Mouse (Mus musculus) hindbrain, embryonic 10.5 days (tissue): ENCODE results near the gene Scfd2. TPM values are rescaled to one million over a fixed set of nuclear protein-coding genes. Genes with fewer than 3 reads are reported as not detected.

Source experiments
- DNase-seq: peaks from one replicate; pipeline ENCODE4 v3.0.0-alpha.2; 2017; ENCODE audit warnings: low spot score
- H3K27ac ChIP-seq: fragments of 300-500 bp; sonication (generic); 2 replicates; pipeline ENCODE4 v1.5.1; 2016; ENCODE audit warnings: mild to moderate bottlenecking, moderate library complexity
- H3K27me3 ChIP-seq: fragments of 300-500 bp; sonication (generic); 2 replicates; pipeline ENCODE4 v1.6.1; 2016; ENCODE audit warnings: mild to moderate bottlenecking; ENCODE audit not compliant: poor library complexity, insufficient read depth, severe bottlenecking
- H3K36me3 ChIP-seq: fragments of 300-500 bp; sonication (generic); 2 replicates; pipeline ENCODE4 v1.6.1; 2016; ENCODE audit warnings: mild to moderate bottlenecking, moderate library complexity
- H3K4me1 ChIP-seq: fragments of 300-500 bp; sonication (generic); replicated peaks from 2 replicates; pipeline ENCODE4 v1.6.1; 2016; ENCODE audit warnings: mild to moderate bottlenecking
- H3K4me3 ChIP-seq: fragments of 300-500 bp; sonication (generic); 2 replicates; pipeline ENCODE4 v1.5.1; 2016; ENCODE audit warnings: mild to moderate bottlenecking, moderate library complexity
- H3K9me3 ChIP-seq: fragments of 300-500 bp; sonication (generic); 2 replicates; pipeline ENCODE4 v1.6.1; 2016; ENCODE audit warnings: mild to moderate bottlenecking, moderate library complexity
- WGBS: fragments of 180-500 bp; shearing (Covaris S2); methylation state at CpG from one replicate; pipeline ENCODE4 v1.1.7; 2016; 5-methylcytosine and 5-hydroxymethylcytosine counted together
- polyA plus RNA-seq: library from polyadenylated mRNA; unstranded; fragments of >200 nt; fragmentation: Nextera tagmentation; extraction: Ambion mirVana; gene quantifications from 2 replicates; pipeline ENCODE4 v1.2.1, GENCODE M21; 2016

Gene Scfd2
- polyA plus RNA-seq, 1 experiment from 2014 or later, result 19.7 TPM

DNA sequence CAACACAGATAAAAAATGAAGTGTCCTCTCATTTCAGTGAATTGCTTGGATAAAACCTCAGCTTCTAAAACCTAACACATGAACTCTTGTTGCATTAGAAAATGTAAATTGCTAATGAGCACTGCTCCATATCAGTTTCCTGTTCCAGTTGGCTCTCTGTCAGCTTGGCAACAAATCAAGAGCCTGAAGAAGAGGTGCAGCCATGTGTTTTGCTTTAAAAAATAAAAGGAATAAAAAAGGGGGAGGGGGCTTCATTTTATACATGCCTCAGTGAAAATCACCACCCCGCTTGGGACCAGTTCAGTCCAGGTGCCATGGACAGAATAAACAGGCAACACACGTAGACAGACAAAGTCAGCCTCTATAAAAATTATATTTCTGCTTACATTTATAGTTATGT lies 142.7 kb downstream of the Scfd2 start:
- H3K4me1 ChIP-seq, result no peaks in the 10 kb centered on the region
- DNase-seq, result no peak
- no peaks in the 10 kb centered on the region for H3K36me3 ChIP-seq
- no peaks in the 10 kb centered on the region for H3K27me3 ChIP-seq
- H3K4me3 ChIP-seq, result no peak overlapping the region
- 90% methylated on average over 2 of the region's 2 CpGs for WGBS
- H3K9me3 ChIP-seq, result no peaks in the 10 kb centered on the region
- H3K27ac ChIP-seq, result no peak overlapping the region

DNA sequence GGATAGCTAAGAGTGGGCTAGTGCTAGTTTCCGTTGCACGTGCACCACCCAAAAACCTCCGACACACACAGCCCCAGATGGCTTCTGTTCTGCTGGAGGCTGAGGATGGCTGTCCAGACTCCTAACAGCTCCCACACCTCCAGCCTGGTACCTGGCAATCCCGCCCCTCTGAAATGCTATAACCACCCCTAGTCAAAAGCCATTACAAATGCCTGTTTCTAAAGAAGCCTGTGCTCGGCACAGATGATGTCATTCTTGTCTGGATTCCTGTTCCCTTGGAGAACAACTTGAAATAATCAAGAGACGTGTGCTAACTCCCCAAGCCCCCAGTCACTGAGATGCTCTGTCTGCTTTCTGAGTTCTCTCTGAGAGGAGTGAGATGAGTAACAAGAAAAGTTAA lies 143.5 kb downstream of the Scfd2 start:
- no peaks in the 10 kb centered on the region for H3K4me1 ChIP-seq
- H3K27ac ChIP-seq, result no peak overlapping the region
- WGBS, result 70% methylated on average over 6 of the region's 6 CpGs
- H3K9me3 ChIP-seq, result no peaks in the 10 kb centered on the region
- no peaks in the 10 kb centered on the region for H3K36me3 ChIP-seq
- H3K4me3 ChIP-seq, result no peak overlapping the region
- DNase-seq, result no peak
- no peaks in the 10 kb centered on the region for H3K27me3 ChIP-seq

DNA sequence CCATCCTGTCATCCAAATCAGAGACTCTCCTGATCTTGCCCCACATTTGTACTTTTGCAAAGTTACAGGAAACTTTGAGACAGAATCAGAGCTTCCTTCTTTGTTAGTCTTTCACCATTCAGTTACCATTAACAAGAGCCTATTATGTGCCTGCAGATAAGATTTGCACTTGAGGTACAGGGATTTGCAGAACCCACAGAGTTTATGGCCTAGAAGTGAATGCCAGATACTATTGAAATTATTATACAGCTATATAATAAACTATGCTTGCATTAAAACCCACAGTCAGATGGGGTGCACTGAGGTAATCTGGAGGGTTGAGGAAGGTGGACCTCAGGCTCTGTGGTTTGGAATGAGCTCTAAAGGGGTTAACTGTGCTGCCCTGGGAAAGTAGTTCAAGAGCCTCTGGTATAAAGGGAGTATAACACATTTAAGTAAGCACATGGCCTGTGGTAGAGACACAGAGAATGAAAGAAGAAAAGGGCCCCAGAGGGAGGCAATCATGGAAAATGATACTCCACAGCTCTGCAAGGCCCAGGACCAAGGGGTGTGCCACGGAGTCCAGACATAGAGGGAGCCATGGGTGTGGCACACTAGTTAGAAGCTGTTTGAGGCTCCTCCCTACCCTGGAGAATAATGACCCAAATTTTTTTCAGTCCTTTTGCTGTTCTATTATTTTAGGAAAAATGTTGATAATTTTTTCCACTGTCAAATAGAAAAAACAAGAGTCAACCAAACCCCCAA lies 144.2 kb downstream of the Scfd2 start:
- no peaks in the 10 kb centered on the region for H3K27me3 ChIP-seq
- 76% methylated on average over 1 of the region's 1 CpGs for WGBS
- H3K4me1 ChIP-seq, result no peaks in the 10 kb centered on the region; the same call in 1 of the 2 replicates
- no peak overlapping the region for H3K4me3 ChIP-seq
- H3K27ac ChIP-seq, result no peak overlapping the region
- H3K36me3 ChIP-seq, result no peaks in the 10 kb centered on the region
- no peak for DNase-seq
- no peaks in the 10 kb centered on the region for H3K9me3 ChIP-seq

DNA sequence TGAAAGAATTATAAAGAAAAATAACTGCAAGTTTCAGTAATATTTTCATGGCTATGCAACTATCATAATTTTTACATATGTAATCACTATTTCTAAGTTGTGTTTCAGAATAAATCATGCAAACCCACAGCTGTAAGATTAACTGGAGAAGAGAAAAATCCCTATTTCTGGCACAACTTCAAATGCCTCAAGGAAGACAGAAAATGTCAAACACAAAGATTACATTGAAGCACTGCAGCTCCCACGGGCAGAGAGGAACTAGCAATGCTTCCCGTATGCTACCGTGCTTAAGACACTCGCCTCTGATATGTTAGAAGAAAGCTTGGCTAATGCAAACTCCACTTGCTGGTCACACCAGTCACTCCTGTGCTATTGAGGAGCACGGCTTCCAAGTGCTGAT lies 151.5 kb downstream of the Scfd2 start:
- no peaks in the 10 kb centered on the region; the same call in 1 of the 2 replicates for H3K4me1 ChIP-seq
- H3K4me3 ChIP-seq, result no peak overlapping the region
- H3K27me3 ChIP-seq, result no peaks in the 10 kb centered on the region
- no peak overlapping the region for H3K27ac ChIP-seq
- no peaks in the 10 kb centered on the region for H3K9me3 ChIP-seq
- DNase-seq, result no peak
- WGBS, result 80% methylated on average over 5 of the region's 5 CpGs
- no peaks in the 10 kb centered on the region for H3K36me3 ChIP-seq

DNA sequence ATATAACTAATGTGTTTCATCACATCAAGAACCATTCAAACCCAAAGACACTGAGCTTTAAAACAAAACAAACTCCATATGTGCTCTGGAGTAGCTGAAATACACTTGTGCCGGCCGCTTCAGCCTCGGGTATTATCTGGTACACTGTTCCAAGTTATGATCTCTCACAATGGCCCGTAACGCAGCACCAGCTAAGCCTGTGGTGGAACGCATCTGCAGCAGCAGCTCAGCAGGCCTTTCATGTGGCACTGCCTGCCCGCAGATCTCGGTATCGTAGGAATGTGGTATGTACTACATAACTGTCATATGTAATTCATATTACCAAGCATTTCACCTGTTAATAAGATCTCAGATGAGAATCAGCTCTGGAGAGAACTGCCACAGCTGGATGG lies 164.9 kb downstream of the Scfd2 start:
- Histone ChIP-seq H3K36me3 (no peaks in the 10 kb centered on the region), H3K9me3 (no peaks in the 10 kb centered on the region), H3K4me1 (peaks cover 21% of the 10 kb centered on the region), H3K27me3 (no peaks in the 10 kb centered on the region), H3K27ac (no peak overlapping the region), H3K4me3 (no peak overlapping the region)
- DNase-seq, result no peak
- WGBS, result 82% methylated on average over 9 of the region's 9 CpGs

DNA sequence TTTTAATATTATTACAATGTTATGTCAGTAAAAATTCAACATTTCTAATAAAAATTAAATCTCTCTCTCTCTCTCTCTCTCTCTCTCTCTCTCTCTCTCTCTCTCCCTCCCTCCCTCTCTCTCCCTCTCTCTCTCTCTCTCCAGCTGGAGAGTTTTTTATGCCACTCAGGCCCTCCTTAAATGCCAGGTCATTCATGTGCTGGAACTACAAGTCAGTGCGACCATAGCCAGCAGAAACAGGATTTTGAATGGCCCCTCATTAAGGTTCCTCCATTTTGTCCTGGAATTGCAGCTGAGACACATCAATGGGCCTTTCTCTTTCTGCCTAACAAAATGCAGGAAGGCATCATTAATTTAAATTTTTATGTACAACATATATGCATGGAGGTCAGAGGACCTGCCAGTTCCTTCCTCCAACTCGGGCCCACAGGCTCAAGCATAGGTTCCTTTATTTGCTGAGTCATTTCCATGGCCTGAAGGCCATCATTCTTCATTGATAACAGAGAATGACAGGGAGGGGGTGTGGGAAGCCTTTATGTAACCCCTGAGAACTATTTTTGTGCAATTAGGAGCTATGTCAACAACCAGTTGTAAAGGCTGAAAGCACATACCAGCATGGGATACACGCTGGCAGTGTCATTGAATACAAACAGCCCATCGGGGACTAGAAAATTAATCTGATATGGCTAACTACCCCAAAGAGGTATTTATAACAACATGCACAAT lies 165.4 kb downstream of the Scfd2 start:
- no peaks in the 10 kb centered on the region for H3K9me3 ChIP-seq
- no peaks in the 10 kb centered on the region for H3K27me3 ChIP-seq
- H3K27ac ChIP-seq, result no peak overlapping the region
- no peak overlapping the region for H3K4me3 ChIP-seq
- DNase-seq, result no peak
- 53% methylated on average over 4 of the region's 4 CpGs for WGBS
- H3K36me3 ChIP-seq, result no peaks in the 10 kb centered on the region
- peaks cover 21% of the 10 kb centered on the region for H3K4me1 ChIP-seq

DNA sequence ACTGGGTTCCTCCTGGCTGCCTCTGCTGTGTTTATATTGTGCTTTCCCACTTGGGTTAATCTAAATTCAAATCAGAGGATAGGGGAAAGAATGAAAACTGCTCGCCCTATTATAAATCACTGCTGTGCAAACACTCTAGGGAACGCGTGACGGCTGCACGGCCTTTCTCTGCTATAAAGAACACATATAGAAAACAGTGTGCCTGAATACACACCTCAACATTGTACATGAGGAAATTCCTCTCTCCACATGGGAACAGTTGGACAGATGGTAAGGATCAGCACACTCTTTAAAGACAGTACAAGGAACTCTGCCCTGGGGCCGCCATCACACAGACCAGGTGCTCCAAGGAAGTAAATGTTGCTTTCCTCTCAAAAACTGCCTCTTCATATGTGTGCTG lies 166.2 kb downstream of the Scfd2 start:
- H3K4me1 ChIP-seq, result peaks cover 21% of the 10 kb centered on the region
- no peak overlapping the region for H3K4me3 ChIP-seq
- no peaks in the 10 kb centered on the region for H3K27me3 ChIP-seq
- H3K9me3 ChIP-seq, result no peaks in the 10 kb centered on the region
- DNase-seq, result no peak
- no peak overlapping the region for H3K27ac ChIP-seq
- no peaks in the 10 kb centered on the region for H3K36me3 ChIP-seq
- WGBS, result 73% methylated on average over 6 of the region's 6 CpGs

DNA sequence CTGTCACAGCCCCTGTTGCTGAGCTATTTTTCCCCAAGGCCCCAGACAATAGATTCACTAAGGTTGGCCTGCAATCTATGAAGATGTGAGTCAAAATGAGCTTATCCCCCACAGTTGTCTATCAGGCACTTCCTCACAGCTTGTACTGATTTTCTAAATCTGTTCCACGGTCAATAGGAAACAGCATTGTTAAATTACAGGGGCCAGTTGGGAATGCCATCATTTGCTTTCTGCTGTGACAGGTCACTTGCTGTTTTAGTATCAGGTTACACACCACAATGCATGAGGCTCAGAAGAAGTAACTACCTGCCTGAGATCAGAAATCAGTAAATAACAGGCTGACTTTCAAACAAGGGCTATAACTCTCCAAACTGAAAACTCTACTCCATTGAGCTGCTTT lies 168.3 kb downstream of the Scfd2 start:
- no peak for DNase-seq
- Histone ChIP-seq H3K4me1 (peaks cover 21% of the 10 kb centered on the region), H3K9me3 (no peaks in the 10 kb centered on the region), H3K4me3 (no peak overlapping the region), H3K36me3 (no peaks in the 10 kb centered on the region), H3K27ac (no peak overlapping the region), H3K27me3 (no peaks in the 10 kb centered on the region)
- WGBS, result 43% methylated on average over 1 of the region's 1 CpGs

DNA sequence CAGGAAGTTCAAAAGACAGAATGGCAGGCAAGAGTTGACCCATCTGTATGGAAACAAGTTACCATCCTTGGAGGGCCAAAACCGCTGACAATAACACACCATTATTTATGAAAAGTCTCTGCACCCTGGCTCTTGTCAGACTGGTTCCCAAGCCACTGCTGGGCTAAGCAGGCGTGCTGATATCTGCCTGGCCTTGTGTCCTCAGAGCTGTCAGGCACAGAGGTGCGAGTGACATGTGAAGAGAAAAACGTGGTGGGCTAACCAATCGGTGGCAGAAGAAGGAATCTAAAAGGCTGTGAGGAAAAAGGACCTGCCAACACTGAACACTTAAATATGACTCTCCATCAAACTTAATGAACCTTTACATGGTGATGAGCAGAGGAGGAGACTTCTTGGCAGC lies 170.0 kb downstream of the Scfd2 start:
- no peak for DNase-seq
- Histone ChIP-seq H3K36me3 (no peaks in the 10 kb centered on the region), H3K27me3 (no peaks in the 10 kb centered on the region), H3K9me3 (no peaks in the 10 kb centered on the region), H3K4me1 (peaks cover 18% of the 10 kb centered on the region), H3K4me3 (no peak overlapping the region), H3K27ac (no peak overlapping the region)
- WGBS, result 82% methylated on average over 5 of the region's 5 CpGs

DNA sequence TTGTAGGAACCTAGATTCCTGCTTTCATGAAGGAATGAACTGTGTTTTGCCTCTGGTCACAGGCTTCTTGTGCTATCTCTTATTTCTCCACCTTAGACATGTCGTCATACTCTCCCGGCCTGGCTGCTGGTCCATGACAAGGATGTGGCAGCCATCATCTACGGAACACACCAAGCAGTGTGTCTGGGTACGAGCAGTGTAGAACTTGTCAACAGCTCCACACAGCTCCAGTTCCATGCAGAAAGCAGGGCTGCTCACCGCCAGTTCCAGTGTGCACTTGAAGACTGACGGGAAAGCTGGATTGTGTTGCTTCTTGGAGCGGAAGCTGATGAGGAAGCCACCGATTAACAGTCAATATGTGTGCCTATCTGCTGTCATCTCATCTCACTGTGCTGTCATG lies 173.5 kb downstream of the Scfd2 start:
- Histone ChIP-seq H3K4me1 (0 out of 2 replicates have a peak, but pooled peaks cover under 1% of the 10 kb centered on the region), H3K36me3 (no peaks in the 10 kb centered on the region), H3K27ac (no peak overlapping the region), H3K4me3 (no peak overlapping the region), H3K9me3 (no peaks in the 10 kb centered on the region), H3K27me3 (no peaks in the 10 kb centered on the region)
- no peak for DNase-seq
- 90% methylated on average over 8 of the region's 8 CpGs for WGBS

DNA sequence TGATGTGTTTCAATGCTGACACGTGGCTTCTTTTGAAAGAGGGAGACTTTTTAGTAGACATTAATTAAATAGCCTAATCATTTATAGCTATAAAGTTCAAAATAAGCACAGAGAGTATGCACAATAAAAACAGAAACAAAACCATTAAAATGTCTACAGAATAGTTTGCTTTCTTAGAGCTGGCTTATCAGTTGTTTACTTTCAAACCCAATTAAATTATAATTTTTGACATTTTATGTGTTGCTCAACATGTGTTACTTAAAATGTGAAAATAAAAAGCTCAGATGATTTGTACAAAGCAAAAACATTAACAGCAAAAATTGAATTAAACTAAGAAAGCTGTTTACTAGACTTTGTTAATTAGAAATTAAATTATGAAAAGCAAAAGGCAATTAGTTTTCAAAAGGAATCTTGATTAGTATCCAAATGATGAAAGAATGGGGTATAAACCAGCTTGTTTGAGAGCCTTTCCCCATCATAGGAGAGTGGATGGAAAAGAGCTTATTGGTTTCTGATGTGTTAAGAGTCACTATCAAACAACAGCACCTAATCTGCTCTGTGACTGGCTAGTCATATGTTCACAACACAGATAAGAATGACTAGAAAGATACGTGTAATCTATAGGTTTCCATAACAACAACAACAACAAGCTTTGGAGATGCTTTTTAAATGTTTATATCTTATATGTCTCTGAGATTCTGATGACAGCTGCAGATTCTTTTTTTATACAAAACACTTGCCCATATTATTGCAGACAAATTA lies 176.0 kb downstream of the Scfd2 start:
- Histone ChIP-seq H3K27ac (no peak overlapping the region), H3K4me1 (no peaks in the 10 kb centered on the region), H3K9me3 (no peaks in the 10 kb centered on the region), H3K36me3 (no peaks in the 10 kb centered on the region), H3K27me3 (no peaks in the 10 kb centered on the region), H3K4me3 (no peak overlapping the region)
- DNase-seq, result no peak
- 84% methylated on average over 2 of the region's 2 CpGs for WGBS

DNA sequence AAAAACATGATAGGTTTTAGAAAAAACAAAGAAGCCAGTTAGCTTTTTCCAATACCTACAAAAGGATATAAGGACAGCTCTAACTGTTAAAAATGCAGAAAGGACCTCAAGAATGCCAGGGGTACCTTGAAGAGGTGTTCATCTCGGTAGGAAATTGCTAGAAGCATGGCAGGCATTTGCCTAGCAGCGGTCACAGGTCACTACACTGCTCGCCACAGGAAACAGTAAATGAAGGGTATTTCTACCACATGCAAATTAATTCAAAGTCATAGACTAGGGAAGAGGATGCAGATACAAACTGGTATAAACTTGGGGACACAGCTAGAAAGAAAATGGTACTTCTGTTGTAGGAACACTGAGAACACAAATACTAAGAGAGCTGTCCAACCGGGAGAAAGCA lies 180.7 kb downstream of the Scfd2 start:
- Histone ChIP-seq H3K4me1 (0 out of 2 replicates have a peak, but pooled peaks cover 4% of the 10 kb centered on the region), H3K9me3 (no peaks in the 10 kb centered on the region), H3K27me3 (no peaks in the 10 kb centered on the region), H3K4me3 (no peak overlapping the region), H3K36me3 (no peaks in the 10 kb centered on the region), H3K27ac (no peak overlapping the region)
- no peak for DNase-seq
- WGBS, result 84% methylated on average over 4 of the region's 4 CpGs
